Mouse (Mus musculus): Measurements from ENCODE around the gene Zmynd11. TPM values are rescaled to one million over a fixed set of nuclear protein-coding genes. Genes with fewer than 3 reads are reported as not detected.
"Not testable (repeated sequence)": the region's sequence is repeated elsewhere in the genome, so short reads cannot be mapped to it uniquely, and the experiment has no call there.

Gene Zmynd11
- total RNA-seq (2015) (33.3 and 36.1 TPM in 2 replicates), total RNA-seq (2017) (47.3 and 154 TPM in 2 replicates)

GRCm38 (mm10) chr13:9764646-9765536 is at the start of gene Zmynd11:
Gene Zmynd11, minus strand, starts transcription at chr13:9765330.
- ATAC-seq (ENCODE audit: poor library complexity, severe bottlenecking): peak; percentile 28

GRCm38 (mm10) chr13:9795889-9796631 is 30.9 kb upstream of the Zmynd11 start:
- no peak for ATAC-seq (ENCODE audit: poor library complexity, severe bottlenecking)

GRCm38 (mm10) chr13:9786050-9786449 is 20.9 kb upstream of the Zmynd11 start:
- no peak for ATAC-seq (ENCODE audit: poor library complexity, severe bottlenecking)

- ATAC-seq (ENCODE audit: poor library complexity, severe bottlenecking): peak; percentile 83
Measured at GRCm38 (mm10) chr13:9783717-9784116, 18.6 kb upstream of the Zmynd11 start.

GRCm38 (mm10) chr13:9775901-9776300 is 10.8 kb upstream of the Zmynd11 start:
- ATAC-seq (ENCODE audit: poor library complexity, severe bottlenecking): peak; percentile 83

GRCm38 (mm10) chr13:9774077-9774476 is 8.9 kb upstream of the Zmynd11 start:
- ATAC-seq (ENCODE audit: poor library complexity, severe bottlenecking): no peak

GRCm38 (mm10) chr13:9767279-9767678 is 2.1 kb upstream of the Zmynd11 start:
- no peak for ATAC-seq (ENCODE audit: poor library complexity, severe bottlenecking)

- no peak for ATAC-seq (ENCODE audit: poor library complexity, severe bottlenecking)
Measured at GRCm38 (mm10) chr13:9766497-9766896, 1.4 kb upstream of the Zmynd11 start.

GRCm38 (mm10) chr13:9765537-9765851 is 364 bp upstream of the Zmynd11 start:
- ATAC-seq (ENCODE audit: poor library complexity, severe bottlenecking): no peak

GRCm38 (mm10) chr13:9763828-9764645 is 1.1 kb downstream of the Zmynd11 start:
- peak; percentile 44 for ATAC-seq (ENCODE audit: poor library complexity, severe bottlenecking)

GRCm38 (mm10) chr13:9763100-9763827 is 1.9 kb downstream of the Zmynd11 start:
- ATAC-seq (ENCODE audit: poor library complexity, severe bottlenecking): peak; percentile 28

- peak; percentile 67 for ATAC-seq (ENCODE audit: poor library complexity, severe bottlenecking)
Measured at GRCm38 (mm10) chr13:9760057-9760456, 5.1 kb downstream of the Zmynd11 start.

GRCm38 (mm10) chr13:9757842-9758491 is 7.2 kb downstream of the Zmynd11 start:
- no peak for ATAC-seq (ENCODE audit: poor library complexity, severe bottlenecking)

GRCm38 (mm10) chr13:9753706-9754105 is 11.4 kb downstream of the Zmynd11 start:
- ATAC-seq (ENCODE audit: poor library complexity, severe bottlenecking): no peak

- no peak for ATAC-seq (ENCODE audit: poor library complexity, severe bottlenecking)
Measured at GRCm38 (mm10) chr13:9750320-9750719, 14.8 kb downstream of the Zmynd11 start.

GRCm38 (mm10) chr13:9749796-9750195 is 15.3 kb downstream of the Zmynd11 start:
- ATAC-seq (ENCODE audit: poor library complexity, severe bottlenecking): peak; percentile 90

GRCm38 (mm10) chr13:9738190-9738589 is 26.9 kb downstream of the Zmynd11 start:
- no peak for ATAC-seq (ENCODE audit: poor library complexity, severe bottlenecking)

GRCm38 (mm10) chr13:9737024-9737423 is 28.1 kb downstream of the Zmynd11 start:
- no peak for ATAC-seq (ENCODE audit: poor library complexity, severe bottlenecking)

- not testable (repeated sequence) for ATAC-seq (ENCODE audit: poor library complexity, severe bottlenecking)
Measured at GRCm38 (mm10) chr13:9732262-9732661, 32.9 kb downstream of the Zmynd11 start.

- ATAC-seq (ENCODE audit: poor library complexity, severe bottlenecking): no peak
Measured at GRCm38 (mm10) chr13:9729073-9729472, 36.1 kb downstream of the Zmynd11 start.
